Mouse (Mus musculus) megakaryocyte-erythroid progenitor cell, adult 5-6 weeks (primary cell): ENCODE data around the gene Sec61a2. TPM values are rescaled to one million over a fixed set of nuclear protein-coding genes. Genes with fewer than 3 reads are reported as not detected.
A peak's percentile ranks its signal among the peaks of the same experiment; 100 is the strongest.

Experiments
- ATAC-seq: replicated peaks from 2 replicates; pipeline ENCODE4 v1.8.0; 2016; ENCODE audit warnings: mild to moderate bottlenecking, inconsistent platforms; ENCODE audit not compliant: severe bottlenecking, poor library complexity, low FRiP score, low TSS enrichment
- total RNA-seq, 2 experiments: library from RNA; stranded (forward) in 1 of 2; stranded (reverse) in 1 of 2; fragments of 200-1000, 215-1000 nt in 1 of 2; fragments of >200 nt in 1 of 2; fragmentation: Nextera tagmentation in 1 of 2; gene quantifications; 2 replicates each; pipeline ENCODE4 v1.2.3; 2014 to 2017

Sec61a2 gene
- total RNA-seq (2014; fragmentation: Nextera tagmentation) = 38.4 and 51.5 TPM in 2 replicates
- total RNA-seq (2017) = 15.2 and 42.3 TPM in 2 replicates

DNA sequence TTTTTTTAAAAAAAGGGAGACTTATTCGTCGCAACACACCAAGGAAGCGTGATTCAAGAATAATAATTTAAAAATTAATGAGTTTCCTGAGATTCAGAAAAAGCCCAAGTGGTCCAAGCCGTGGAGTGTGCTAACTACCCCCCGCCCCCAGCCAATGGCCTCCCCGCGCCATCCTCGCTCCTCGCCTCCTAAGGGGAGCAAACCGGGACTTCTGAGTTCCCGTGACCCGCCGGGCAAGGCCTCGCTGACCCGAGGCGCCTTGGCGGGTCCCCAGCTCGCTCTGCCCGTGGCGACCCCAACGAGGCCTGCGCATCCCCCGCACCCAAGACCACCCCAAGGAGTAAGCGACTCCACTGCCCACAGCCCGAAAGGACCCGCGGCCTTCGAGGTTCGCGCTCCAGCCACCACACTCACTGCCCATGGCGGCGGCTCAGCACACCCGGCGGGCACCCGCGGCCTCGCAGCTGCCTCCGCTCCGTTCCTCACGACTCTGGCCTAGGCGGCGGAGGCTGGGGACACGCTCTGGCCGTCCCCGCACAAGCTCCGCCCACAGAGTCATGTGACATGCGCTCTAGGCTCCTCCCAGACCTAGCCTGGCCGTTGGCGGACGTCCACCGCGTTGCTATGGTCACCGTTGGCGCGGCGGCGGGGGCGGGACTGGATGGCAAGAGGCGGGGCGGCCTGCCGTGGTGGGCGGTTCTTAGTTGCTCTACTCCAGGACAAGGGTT, at the start of gene Sec61a2:
TSS of gene Sec61a2 (minus strand) at position 590 of the 728 bp plus-strand sequence.
- peak; percentile 96 for ATAC-seq

GRCm38 (mm10) chr2:5943071-5943470, 47.8 kb upstream of the Sec61a2 start:
- ATAC-seq = no peak

GRCm38 (mm10) chr2:5942416-5943032, 47.3 kb upstream of the Sec61a2 start, which contains the start of gene Dhtkd1:
Dhtkd1 (minus strand) TSS chr2:5942792.
- ATAC-seq = peak; percentile 88

DNA sequence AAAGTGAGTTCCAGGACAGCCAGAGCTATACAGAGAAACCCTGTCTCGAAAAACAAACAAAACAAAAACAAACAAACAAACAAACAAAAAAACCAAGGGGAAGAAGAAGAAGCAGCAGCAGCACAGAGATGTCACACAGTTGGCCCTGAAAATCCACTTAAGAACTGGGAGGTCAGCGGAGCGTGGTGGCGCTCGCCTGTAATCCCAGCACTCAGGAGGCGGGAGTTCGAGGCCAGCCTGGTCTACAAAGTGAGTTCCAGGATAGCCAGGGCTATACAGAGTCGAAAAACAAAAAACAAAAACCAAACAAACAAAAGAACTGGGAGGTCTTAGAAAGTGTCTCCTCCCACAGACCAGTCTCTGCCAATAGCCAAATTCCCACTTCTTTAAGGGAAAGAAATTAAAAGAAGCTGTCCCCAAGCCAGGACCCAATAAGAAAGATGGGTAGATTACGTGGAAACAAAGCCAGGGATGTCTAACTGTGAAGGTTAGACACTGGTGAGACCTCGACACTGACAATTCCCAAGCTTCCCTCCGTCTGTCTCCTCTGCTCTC, 46.7 kb upstream of the Sec61a2 start:
- ATAC-seq = no peak

GRCm38 (mm10) chr2:5940936-5941335, 45.7 kb upstream of the Sec61a2 start:
- ATAC-seq = no peak

DNA sequence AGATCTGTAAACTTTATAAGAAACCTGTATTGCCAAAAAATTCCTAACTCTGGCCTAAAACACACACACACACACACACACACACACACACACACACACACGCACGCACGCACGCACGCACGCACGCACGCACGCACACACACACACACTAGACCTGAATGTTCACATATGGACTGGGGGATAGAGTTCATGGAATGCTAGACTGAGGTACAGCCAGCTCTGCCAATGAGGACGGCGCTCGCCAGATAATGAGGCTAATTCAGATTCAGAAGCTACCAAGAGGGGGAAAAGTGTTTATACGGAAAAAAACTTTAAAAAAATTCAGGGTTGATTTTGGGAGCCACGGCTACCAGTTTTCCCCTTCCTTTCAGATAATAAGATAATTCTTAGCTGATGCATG, 44.7 kb upstream of the Sec61a2 start:
- ATAC-seq = no peak

DNA sequence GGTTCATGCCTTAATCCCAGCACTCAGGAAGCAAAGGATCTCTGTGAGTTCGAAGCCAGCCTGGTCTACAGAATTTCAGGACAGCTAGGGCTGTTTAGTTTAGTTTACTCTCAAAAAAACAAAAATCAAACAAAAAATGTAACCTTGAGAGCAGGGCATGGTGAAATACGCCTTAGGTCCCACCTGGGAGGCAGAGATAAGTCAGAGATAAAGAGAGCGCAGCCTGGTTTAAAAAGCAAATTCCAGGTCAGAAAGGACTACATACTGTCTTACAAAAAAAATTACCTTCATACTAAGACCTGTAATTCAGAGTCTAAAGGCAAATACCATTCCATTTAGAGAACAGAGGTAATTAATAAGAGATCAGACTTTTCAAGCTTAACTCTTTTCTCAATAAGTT, 44.1 kb upstream of the Sec61a2 start:
- no peak for ATAC-seq

GRCm38 (mm10) chr2:5936550-5936949, 41.3 kb upstream of the Sec61a2 start:
- ATAC-seq = no peak

DNA sequence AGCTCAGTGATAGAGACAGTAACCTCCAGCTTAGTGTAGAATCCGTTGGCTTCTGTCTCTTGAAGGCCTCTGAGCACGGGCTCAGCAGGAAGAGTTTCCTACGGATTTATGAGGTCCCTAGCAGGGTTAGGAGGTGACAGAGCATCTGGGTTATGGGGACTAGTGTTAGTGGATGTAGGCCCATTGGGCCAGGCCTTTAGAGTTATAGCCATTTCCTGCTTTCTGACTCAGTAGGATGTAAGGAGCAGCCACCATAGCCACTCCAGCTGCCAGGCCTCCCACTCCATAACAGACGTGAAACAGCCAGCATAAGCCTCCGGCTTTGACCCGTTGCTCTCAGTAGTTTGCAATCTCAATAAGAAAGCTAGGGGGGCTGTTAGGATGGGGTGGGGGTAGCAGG, 40.8 kb upstream of the Sec61a2 start:
- ATAC-seq = no peak

DNA sequence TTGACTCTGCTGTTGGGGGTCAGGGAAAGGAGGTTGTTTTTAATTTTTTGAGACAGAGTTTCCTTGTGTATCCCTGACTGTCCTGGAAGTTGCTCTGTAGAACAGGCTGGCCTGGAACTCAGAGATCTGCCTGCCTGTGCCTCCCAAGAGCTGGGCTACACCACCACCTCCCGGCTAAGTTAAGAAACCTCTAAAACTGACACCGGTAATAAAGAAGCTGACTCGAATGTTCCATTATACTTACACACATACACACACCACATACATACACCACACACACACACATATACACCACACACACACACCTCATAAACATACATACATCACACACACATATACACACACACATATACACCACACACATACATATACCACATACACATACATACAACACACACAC, 39.7 kb upstream of the Sec61a2 start:
- ATAC-seq = no peak

- no peak for ATAC-seq
Observed at GRCm38 (mm10) chr2:5931938-5932337, 36.7 kb upstream of the Sec61a2 start.

- 0 out of 2 replicates have a peak, but pooled peaks have one; percentile 22 for ATAC-seq
Observed at GRCm38 (mm10) chr2:5930291-5931054, 35.2 kb upstream of the Sec61a2 start.

- ATAC-seq = no peak
Observed at GRCm38 (mm10) chr2:5929793-5930192, 34.6 kb upstream of the Sec61a2 start.

DNA sequence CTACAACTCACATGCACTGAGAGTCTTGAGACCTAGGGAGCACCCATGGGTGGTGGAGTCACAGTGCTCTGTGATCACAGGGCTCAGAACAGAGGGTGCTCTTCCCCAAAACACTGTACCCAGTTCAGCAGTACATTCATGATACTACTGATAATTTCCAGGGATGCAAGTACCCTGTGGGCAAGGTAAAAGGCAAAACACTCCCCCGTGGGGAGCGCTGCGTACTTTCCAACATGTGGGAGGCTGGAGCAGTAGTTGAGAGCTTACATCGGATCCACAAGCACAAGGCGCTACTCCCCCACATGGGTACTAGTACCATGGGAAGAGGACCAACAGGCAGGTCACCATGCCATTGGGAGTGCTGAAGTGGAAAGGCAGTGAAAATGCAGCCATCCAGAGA, 32.2 kb upstream of the Sec61a2 start:
- ATAC-seq = no peak

DNA sequence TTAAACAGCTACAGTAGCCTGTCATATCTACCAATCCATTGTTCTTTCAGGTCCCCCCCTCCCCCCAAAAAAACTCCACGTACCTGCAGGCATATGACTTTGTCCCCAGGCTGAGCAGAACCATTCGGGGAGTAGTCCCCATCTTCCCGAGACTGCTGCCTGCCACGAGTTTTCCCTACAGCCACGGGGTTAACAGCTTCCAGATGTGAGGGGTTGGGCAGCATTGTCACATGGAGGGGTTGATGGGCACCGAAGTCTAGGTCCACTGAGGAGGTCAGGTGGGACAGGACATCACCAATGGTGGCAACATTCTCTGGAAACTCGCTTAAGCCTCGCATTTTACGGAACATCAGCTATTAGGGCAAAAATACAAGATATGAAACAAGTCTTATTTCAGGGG, 28.6 kb upstream of the Sec61a2 start:
- no peak for ATAC-seq

DNA sequence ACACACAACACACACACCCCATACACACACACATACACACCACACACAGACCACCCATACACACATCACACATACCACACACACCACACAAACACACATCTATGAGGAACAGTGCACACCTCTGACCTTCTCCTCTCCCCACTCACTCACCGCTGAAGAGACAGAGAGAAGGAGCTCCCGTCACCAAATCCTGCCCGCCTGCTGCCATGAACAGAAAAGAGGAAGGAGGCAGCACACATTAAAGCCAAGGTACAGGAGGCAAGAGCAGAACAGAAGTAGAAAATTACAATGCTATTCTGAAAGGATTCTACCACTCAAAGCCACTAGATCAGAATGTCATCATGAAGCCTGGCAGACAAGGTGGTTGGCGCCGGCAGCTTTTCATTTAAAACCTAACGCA, 27.6 kb upstream of the Sec61a2 start:
- ATAC-seq = no peak

DNA sequence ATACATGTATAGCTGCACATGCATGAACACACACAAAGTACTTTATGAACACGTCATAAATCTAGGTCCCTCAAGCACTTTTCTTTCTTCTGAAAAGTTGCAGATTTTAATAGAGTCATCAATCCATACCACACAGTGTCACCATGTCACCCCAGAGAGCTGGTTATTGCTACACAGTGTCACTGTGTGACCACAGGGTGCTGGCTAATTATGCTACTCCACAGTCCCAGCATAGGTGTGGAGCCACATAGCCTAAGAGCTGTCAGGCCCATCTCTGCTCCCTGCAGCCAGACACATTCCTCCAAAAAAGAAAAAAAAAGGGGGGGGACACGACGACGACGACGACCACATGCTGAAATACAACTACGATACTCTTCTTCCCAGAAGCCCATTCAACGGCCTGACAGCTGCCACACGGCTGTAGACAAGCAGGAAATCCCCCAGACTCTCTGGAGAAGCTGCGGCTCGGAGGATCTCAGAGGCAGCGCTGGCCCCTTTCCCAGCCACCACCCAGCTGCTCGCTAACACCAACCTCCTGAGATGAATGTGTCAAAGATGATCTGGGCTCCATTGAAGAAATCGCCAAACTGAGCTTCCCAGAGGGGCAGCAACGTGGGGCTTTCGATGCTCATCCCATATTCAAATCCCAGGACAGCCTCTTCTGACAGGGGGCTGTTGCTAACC, 16.2 kb upstream of the Sec61a2 start:
- ATAC-seq = no peak

DNA sequence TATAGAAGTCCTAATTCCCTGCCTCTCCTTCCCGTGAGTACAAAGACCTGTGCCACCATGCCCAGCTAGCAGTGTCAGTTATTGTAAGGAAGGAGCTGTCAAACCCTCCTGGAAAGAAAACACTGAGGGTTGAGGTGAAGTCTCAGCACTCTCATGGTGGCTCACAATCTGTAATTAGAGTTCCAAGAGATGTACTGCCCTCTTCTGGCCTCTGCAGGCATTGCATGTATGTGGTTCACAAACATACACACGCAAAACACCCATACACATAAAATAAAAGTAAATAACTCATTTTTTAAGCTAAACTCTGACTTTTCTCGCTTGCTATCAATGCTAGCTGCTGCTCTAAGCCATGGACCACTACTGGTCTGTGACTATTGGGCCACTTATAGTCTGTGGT, 11.4 kb upstream of the Sec61a2 start:
- peak; percentile 81 for ATAC-seq

DNA sequence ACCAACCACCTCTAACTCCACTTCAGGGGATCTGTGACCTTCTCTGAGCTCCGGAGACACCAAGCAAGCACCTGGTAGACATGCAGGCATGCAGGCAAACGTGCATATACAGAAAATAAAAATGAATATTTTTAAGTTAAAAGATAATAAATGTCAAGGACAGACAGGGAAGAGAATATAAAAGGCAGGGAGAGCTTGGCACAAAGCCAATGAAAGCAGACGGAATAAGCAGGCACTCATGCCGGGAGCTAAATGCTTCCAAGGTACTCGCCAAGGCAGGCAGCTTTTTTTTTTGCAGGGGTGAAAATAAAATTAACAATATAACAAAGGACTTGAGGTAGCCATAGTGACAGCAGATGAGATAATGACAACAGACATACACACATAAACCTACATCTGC, 10.9 kb upstream of the Sec61a2 start:
- no peak for ATAC-seq

DNA sequence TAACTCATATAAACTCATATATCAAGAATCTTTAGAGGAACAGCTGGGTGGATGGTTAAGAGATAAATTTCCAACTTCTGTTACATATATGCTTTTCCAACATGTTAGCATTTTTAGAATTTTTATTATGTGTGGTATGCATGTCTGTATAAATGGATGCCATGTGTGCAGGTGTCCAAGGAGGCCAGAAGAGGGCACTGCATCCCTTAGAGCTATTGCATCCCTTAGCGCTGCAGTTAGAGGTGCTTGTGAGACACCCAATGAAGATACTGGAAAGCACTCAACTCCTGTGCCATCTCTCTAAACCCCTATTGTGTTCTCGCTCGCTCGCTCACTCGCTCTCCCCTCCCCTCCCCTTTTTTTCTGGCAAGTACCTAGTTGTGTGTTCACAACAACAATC, 4.9 kb upstream of the Sec61a2 start:
- ATAC-seq = peak; percentile 83
